Mouse (Mus musculus): ENCODE data around the gene Olfr907. TPM values are rescaled to one million over a fixed set of nuclear protein-coding genes. Genes with fewer than 3 reads are reported as not detected.

Gene Olfr907
- polyA plus RNA-seq (2015; fragmentation: Nextera tagmentation; extraction: Ambion mirVana), result not detected in 2 replicates

DNA sequence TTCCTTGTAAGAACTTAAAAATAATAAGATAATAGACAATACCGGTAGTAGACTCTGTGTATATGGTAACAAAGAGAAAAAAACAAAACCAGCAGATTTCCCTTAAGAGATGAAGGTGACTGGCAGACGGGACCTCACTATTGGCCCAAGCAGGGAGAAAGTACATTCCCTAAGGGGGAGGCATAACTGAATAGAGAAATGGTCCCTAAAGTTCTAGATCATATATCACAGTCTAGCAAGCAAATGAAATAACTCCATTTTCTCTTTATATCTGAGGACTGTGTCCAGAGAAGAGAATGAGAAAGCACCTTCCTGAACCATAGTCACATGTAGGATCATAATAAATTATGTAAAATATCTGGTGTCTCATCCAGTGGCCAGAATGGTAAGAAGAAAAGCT is at the start of gene Olfr907:
Gene Olfr907 (plus strand): TSS at position 301 of the 400 bp plus-strand sequence.
- WGBS, result 78% methylated on average over 2 of the region's 2 CpGs
- Histone ChIP-seq H3K9me3 (no peaks in the 10 kb centered on the region), H3K27me3 (replicated peaks) (no peaks in the 10 kb centered on the region), H3K4me2 (no peak within 1 kb of the TSS), H3K36me3 (no peaks in the 10 kb centered on the region), H3K27ac (no peak within 1 kb of the TSS), H3K9ac (no peak within 1 kb of the TSS), H3K4me3 (replicated peaks) (no peak within 1 kb of the TSS), H3K4me1 (no peaks in the 10 kb centered on the region)
- no peak for ATAC-seq (ENCODE audit: insufficient read depth, low FRiP score, low read depth)

DNA sequence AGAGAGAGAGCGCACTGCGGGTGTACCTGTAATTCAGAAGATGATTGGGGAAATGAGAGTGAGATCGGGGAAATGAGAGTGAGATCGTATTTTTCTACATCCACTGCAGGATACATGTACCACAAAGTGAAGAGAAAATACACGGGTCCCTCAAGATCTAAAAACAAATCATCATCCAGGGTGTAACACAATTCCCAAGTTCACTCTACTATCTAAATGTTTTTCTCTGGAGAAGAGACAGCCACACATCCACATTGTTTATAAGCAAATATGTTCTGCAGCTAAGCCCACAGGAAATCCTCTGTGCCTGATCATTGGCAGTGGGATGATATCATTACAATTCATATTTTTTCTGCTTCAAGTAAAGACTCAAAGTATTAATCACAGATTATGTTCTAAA is 48.2 kb upstream of the Olfr907 start, which contains the start of gene Olfr902:
Gene Olfr902 (plus strand): TSS at position 301 of the 400 bp plus-strand sequence.
- no peak within 1 kb of the TSS for H3K9ac ChIP-seq
- H3K27ac ChIP-seq, result no peak within 1 kb of the TSS
- no peak within 1 kb of the TSS for H3K4me2 ChIP-seq
- no peak within 1 kb of the TSS for H3K4me3 ChIP-seq (replicated peaks)
- H3K9me3 ChIP-seq, result no peaks in the 10 kb centered on the region
- ATAC-seq (ENCODE audit: insufficient read depth, low FRiP score, low read depth), result no peak
- no peaks in the 10 kb centered on the region for H3K27me3 ChIP-seq (replicated peaks)
- H3K4me1 ChIP-seq, result no peaks in the 10 kb centered on the region
- H3K36me3 ChIP-seq, result no peaks in the 10 kb centered on the region
- WGBS, result 91% methylated on average over 5 of the region's 5 CpGs

DNA sequence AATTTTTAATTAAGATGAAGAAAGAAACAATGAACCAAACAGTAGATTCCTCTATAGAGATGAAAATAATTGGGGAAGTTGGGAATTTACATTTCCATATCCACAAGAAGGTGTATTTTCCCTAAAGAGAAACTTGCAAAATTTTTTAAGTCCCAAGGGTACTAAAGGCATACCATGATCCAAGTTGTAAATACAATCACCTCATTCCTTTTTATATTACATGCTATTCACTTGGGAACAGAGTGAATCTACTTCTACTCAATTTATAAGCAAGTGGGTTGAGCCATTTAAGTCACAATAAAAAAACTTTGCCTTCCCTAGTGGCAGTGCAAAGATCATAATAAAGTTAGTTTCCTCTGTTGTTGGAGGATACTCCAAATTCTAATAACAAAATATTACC is 32.8 kb upstream of the Olfr907 start, which contains the start of gene Olfr904:
Gene Olfr904 (plus strand): TSS at position 301 of the 400 bp plus-strand sequence.
- ATAC-seq (ENCODE audit: insufficient read depth, low FRiP score, low read depth), result no peak
- Histone ChIP-seq H3K9me3 (no peaks in the 10 kb centered on the region), H3K4me1 (no peaks in the 10 kb centered on the region), H3K9ac (no peak within 1 kb of the TSS), H3K27me3 (replicated peaks) (no peaks in the 10 kb centered on the region), H3K4me3 (replicated peaks) (no peak within 1 kb of the TSS), H3K36me3 (no peaks in the 10 kb centered on the region), H3K27ac (no peak within 1 kb of the TSS), H3K4me2 (no peak within 1 kb of the TSS)

DNA sequence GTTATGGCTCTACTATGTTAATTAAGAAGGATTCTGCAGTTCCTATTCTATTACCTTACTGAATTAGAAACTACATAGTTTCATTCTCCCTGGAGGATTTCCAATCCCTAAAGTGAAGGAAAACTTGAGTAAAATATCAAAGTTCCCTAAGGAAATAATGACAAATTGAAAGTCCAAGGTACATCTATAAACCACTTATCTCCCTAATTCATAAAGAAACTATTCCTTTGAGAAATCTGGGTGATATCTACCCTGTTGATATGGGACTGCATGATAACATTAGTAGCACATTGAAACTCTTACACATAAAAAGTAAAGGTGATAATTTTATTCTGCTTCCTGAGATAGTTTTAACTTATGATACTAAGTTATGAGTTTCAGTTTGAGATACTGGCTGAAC is 24.8 kb upstream of the Olfr907 start, which contains the start of gene Olfr905:
Gene Olfr905 (plus strand): TSS at position 301 of the 400 bp plus-strand sequence.
- ATAC-seq (ENCODE audit: insufficient read depth, low FRiP score, low read depth), result no peak
- no peaks in the 10 kb centered on the region for H3K9me3 ChIP-seq
- H3K4me3 ChIP-seq (replicated peaks), result no peak within 1 kb of the TSS
- no peaks in the 10 kb centered on the region for H3K4me1 ChIP-seq
- no peak within 1 kb of the TSS for H3K4me2 ChIP-seq
- no peak within 1 kb of the TSS for H3K27ac ChIP-seq
- no peaks in the 10 kb centered on the region for H3K36me3 ChIP-seq
- no peaks in the 10 kb centered on the region for H3K27me3 ChIP-seq (replicated peaks)
- H3K9ac ChIP-seq, result no peak within 1 kb of the TSS

DNA sequence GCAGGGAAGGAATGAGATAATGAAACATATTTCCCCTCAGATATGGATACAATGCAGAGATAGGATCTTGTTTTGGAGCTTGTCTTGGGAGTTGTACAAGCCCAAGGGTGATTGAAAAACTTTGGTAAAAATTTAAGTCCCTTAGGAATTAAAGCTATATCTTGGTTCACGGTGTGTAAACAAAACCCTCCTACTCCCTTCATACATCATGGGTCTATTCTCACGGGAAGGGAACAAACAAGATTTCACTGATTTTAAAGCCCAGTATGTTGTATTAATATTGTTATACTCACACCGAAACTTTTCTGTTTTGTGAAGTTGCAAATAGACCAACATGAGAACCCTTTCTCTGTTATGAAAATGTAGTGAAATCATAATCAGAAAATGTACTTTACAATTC is 8.8 kb upstream of the Olfr907 start, which contains the start of gene Olfr906:
Gene Olfr906 (plus strand): TSS at position 301 of the 400 bp plus-strand sequence.
- Histone ChIP-seq H3K27ac (no peak within 1 kb of the TSS), H3K4me1 (no peaks in the 10 kb centered on the region), H3K9me3 (no peaks in the 10 kb centered on the region), H3K4me2 (no peak within 1 kb of the TSS), H3K36me3 (no peaks in the 10 kb centered on the region), H3K4me3 (replicated peaks) (no peak within 1 kb of the TSS), H3K9ac (no peak within 1 kb of the TSS), H3K27me3 (replicated peaks) (no peaks in the 10 kb centered on the region)
- 73% methylated on average over 3 of the region's 3 CpGs for WGBS
- no peak for ATAC-seq (ENCODE audit: insufficient read depth, low FRiP score, low read depth)

DNA sequence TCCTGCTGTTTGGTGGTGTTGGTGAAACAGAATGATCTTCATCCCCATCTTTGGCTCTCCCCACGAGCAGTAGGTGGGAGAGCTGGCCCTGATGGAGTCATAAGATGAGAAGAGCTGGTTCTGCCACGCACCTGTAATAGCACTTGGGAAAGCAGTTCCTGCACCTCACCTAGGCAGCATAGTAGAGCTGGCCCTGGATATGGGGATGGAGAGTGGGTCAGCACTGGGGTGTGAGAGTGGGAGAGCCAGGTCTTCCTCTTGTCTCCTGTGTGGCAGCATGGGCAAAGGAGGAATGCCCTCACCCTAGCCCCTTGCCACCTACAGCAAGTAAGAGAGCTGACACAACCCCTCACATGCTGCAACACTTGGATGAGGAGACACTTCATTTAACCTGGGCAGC is 16.8 kb downstream of the Olfr907 start:
- Histone ChIP-seq H3K36me3 (no peaks in the 10 kb centered on the region), H3K27me3 (replicated peaks) (no peaks in the 10 kb centered on the region), H3K9me3 (no peaks in the 10 kb centered on the region), H3K4me1 (no peaks in the 10 kb centered on the region), H3K27ac (no peak overlapping the region), H3K4me3 (replicated peaks) (no peak overlapping the region), H3K4me2 (no peak overlapping the region), H3K9ac (no peak overlapping the region)
- ATAC-seq (ENCODE audit: insufficient read depth, low FRiP score, low read depth), result no peak
- WGBS, result 66% methylated on average over 2 of the region's 2 CpGs

DNA sequence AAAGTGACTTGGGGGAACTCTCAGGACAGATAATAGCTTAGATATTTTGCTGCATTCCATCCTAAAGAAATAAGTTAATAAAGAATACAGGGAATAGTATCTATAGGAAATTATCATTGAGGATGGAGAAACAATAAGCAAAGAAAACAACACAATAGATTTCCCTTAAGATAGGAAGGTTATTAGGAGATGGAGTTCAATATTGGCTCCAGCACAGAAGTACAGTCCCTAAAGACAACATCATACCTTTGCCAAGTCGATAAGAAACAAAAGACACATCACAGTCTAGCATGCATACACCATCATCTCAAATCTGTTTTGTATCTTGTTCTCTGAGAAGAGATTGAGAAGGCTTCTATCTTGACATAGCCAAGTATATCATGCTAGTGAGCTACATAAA is 25.7 kb downstream of the Olfr907 start, which contains the start of gene Olfr911-ps1:
Gene Olfr911-ps1 (plus strand): TSS at position 301 of the 400 bp plus-strand sequence.
- no peaks in the 10 kb centered on the region for H3K4me1 ChIP-seq
- no peaks in the 10 kb centered on the region for H3K27me3 ChIP-seq (replicated peaks)
- H3K4me3 ChIP-seq (replicated peaks), result no peak within 1 kb of the TSS
- no peaks in the 10 kb centered on the region for H3K9me3 ChIP-seq
- 73% methylated on average over 1 of the region's 1 CpGs for WGBS
- no peaks in the 10 kb centered on the region for H3K36me3 ChIP-seq
- no peak for ATAC-seq (ENCODE audit: insufficient read depth, low FRiP score, low read depth)
- H3K4me2 ChIP-seq, result no peak within 1 kb of the TSS
- H3K9ac ChIP-seq, result no peak within 1 kb of the TSS
- no peak within 1 kb of the TSS for H3K27ac ChIP-seq

DNA sequence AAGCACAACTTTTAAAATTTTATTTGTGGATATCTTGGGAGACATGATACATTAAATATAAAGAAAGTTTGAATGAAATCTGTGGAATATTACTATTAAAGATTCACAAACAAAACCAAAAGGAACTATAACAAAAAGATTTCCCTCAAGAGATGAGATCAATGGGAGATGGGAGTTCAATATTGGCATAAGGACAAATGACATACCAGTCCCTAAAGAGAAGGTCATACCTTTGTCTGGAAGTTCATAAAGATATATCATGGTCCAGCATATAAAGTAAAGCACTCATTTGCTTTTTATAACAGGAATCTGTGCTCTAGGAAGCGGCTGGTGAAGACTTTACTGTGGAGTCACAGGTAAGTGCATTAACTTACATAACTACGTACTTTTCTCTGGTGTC is 41.9 kb downstream of the Olfr907 start, which contains the start of gene Olfr910:
Gene Olfr910 (plus strand): TSS at position 301 of the 400 bp plus-strand sequence.
- WGBS, result 85% methylated on average over 2 of the region's 2 CpGs
- Histone ChIP-seq H3K4me3 (replicated peaks) (no peak within 1 kb of the TSS), H3K9me3 (no peaks in the 10 kb centered on the region), H3K9ac (no peak within 1 kb of the TSS), H3K36me3 (no peaks in the 10 kb centered on the region), H3K27ac (no peak within 1 kb of the TSS), H3K4me1 (no peaks in the 10 kb centered on the region), H3K27me3 (replicated peaks) (no peaks in the 10 kb centered on the region), H3K4me2 (no peak within 1 kb of the TSS)
- ATAC-seq (ENCODE audit: insufficient read depth, low FRiP score, low read depth), result no peak

Other genes with a start within 250 kb of the Olfr907 start
- gene Olfr143, start 243.0 kb upstream of the Olfr907 start, polyA plus RNA-seq (2015; fragmentation: Nextera tagmentation; extraction: Ambion mirVana), result not detected in 2 replicates
- gene Olfr895, start 227.9 kb upstream of the Olfr907 start, polyA plus RNA-seq (2015; fragmentation: Nextera tagmentation; extraction: Ambion mirVana), result not detected in 2 replicates
- not detected in 2 replicates for gene Olfr896-ps1, start 204.7 kb upstream of the Olfr907 start, polyA plus RNA-seq (2015; fragmentation: Nextera tagmentation; extraction: Ambion mirVana)
- not detected in 2 replicates for gene Olfr25, start 166.7 kb upstream of the Olfr907 start, polyA plus RNA-seq (2015; fragmentation: Nextera tagmentation; extraction: Ambion mirVana)
- gene Olfr898, start 147.4 kb upstream of the Olfr907 start, polyA plus RNA-seq (2015; fragmentation: Nextera tagmentation; extraction: Ambion mirVana), result not detected in 2 replicates
- not detected in 2 replicates for gene Olfr250, start 128.9 kb upstream of the Olfr907 start, polyA plus RNA-seq (2015; fragmentation: Nextera tagmentation; extraction: Ambion mirVana)
- gene Olfr251, start 118.7 kb upstream of the Olfr907 start, polyA plus RNA-seq (2015; fragmentation: Nextera tagmentation; extraction: Ambion mirVana), result not detected in 2 replicates
- not detected in 2 replicates for gene Olfr147, start 94.1 kb upstream of the Olfr907 start, polyA plus RNA-seq (2015; fragmentation: Nextera tagmentation; extraction: Ambion mirVana)
- gene Olfr901, start 66.3 kb upstream of the Olfr907 start, polyA plus RNA-seq (2015; fragmentation: Nextera tagmentation; extraction: Ambion mirVana), result not detected in 2 replicates
- gene Olfr902, start 48.1 kb upstream of the Olfr907 start, polyA plus RNA-seq (2015; fragmentation: Nextera tagmentation; extraction: Ambion mirVana), result not detected in 2 replicates
- gene Olfr904, start 32.7 kb upstream of the Olfr907 start, polyA plus RNA-seq (2015; fragmentation: Nextera tagmentation; extraction: Ambion mirVana), result not detected in 2 replicates
- not detected in 2 replicates for gene Olfr905, start 24.7 kb upstream of the Olfr907 start, polyA plus RNA-seq (2015; fragmentation: Nextera tagmentation; extraction: Ambion mirVana)
- not detected in 2 replicates for gene Olfr906, start 8.7 kb upstream of the Olfr907 start, polyA plus RNA-seq (2015; fragmentation: Nextera tagmentation; extraction: Ambion mirVana)
- gene Olfr911-ps1, start 25.8 kb downstream of the Olfr907 start, polyA plus RNA-seq (2015; fragmentation: Nextera tagmentation; extraction: Ambion mirVana), result not detected in 2 replicates
- gene Olfr910, start 42.0 kb downstream of the Olfr907 start, polyA plus RNA-seq (2015; fragmentation: Nextera tagmentation; extraction: Ambion mirVana), result not detected in 2 replicates
- not detected in 2 replicates for gene Olfr912, start 84.4 kb downstream of the Olfr907 start, polyA plus RNA-seq (2015; fragmentation: Nextera tagmentation; extraction: Ambion mirVana)
- gene Olfr913, start 97.0 kb downstream of the Olfr907 start, polyA plus RNA-seq (2015; fragmentation: Nextera tagmentation; extraction: Ambion mirVana), result not detected in 2 replicates
- gene Olfr914, start 109.3 kb downstream of the Olfr907 start, polyA plus RNA-seq (2015; fragmentation: Nextera tagmentation; extraction: Ambion mirVana), result not detected in 2 replicates
- gene Olfr916, start 164.1 kb downstream of the Olfr907 start, polyA plus RNA-seq (2015; fragmentation: Nextera tagmentation; extraction: Ambion mirVana), result not detected in 2 replicates
- gene Olfr917, start 170.0 kb downstream of the Olfr907 start, polyA plus RNA-seq (2015; fragmentation: Nextera tagmentation; extraction: Ambion mirVana), result not detected in 2 replicates
- not detected in 2 replicates for gene Olfr918, start 178.8 kb downstream of the Olfr907 start, polyA plus RNA-seq (2015; fragmentation: Nextera tagmentation; extraction: Ambion mirVana)
- gene Olfr919, start 207.9 kb downstream of the Olfr907 start, polyA plus RNA-seq (2015; fragmentation: Nextera tagmentation; extraction: Ambion mirVana), result not detected in 2 replicates
- 21.5 and 21.9 TPM in 2 replicates for gene Vwa5a, start 222.5 kb downstream of the Olfr907 start, polyA plus RNA-seq (2015; fragmentation: Nextera tagmentation; extraction: Ambion mirVana)

Data from stomach, embryonic 15.5 days (tissue).